Mouse (Mus musculus): ENCODE measurements around the gene Gm42878.
A peak's percentile ranks its signal among the peaks of the same experiment; 100 is the strongest.

Gene Gm42878

DNA sequence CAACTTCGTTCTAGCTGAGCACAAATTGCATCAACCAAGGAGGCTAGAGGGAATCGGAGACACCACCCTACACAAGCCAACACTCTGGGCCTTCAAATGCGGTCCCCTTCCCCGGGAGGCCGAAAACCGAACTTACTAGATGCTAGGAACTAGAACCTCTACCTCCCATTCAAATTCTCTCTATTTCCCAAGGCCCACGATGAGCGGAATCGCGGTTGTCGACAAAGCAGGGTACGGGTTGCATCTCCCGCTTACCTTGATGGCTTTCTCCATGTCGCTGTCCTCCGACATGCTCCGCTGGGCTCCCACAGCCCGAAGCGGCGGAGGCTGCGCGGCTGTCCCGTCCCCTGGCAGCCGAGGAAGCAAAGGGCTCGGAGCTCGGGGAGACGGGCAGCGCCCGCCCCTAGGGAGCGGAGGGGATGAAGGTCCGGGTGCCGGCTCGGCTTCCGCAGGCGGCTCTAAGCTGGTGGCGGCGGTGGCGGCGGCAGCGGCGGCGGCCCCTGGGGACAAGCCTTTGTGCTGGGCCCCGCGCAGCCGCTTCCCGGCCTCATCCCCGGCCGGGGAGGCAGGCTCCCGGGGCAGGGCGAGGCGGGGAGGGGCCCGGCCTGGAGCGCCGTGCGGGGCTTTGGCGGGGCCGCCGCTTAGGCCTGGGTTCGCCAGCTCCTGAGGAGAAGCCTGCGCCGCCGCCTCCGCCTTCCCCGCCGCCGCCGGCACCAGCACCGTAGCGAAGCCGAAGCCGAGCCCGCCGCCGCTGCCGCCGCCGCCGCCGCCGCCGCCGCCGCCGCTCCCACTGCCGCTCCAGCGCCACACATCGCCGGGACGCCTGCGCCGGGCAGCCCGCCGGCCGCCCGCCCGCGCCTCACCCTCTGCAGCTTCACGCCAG, at the start of gene Gm42878, which contains the start of gene Adam1a:
Gm42878 (minus strand) TSS at position 573 of the 883 bp plus-strand sequence.
Adam1a (minus strand) TSS at position 573 of the 883 bp plus-strand sequence.
- DNase-seq (ENCODE audit: low read depth, low spot score), result no peak

DNA sequence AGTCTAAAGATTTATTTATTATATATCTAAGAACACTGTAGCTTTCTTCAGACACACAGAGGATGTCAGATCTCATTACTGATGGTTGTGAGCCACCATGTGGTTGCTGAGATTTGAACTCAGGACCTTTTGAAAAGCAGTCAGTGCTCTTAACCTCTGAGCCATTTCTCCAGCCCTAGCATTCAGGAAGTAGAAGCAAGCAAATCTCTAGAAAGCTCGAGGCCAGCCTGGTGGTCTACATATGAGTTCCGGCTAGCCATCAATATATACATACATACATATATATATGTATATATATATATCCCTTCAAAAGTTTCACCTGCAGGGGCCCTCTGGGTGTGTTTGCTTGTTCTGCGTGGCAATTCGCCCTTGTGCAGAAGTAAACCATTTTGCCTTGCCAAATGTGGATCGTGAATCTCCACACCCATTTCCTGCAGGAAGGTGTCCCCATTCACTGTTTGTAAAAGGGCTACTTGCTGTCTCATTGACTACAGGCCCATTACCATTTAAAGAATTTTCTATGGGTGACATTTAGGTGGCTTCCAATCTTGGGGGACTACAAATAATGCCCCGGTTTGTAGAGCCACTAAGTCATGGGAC, 49.5 kb upstream of the Gm42878 start:
- no peak for DNase-seq (ENCODE audit: low read depth, low spot score)

DNA sequence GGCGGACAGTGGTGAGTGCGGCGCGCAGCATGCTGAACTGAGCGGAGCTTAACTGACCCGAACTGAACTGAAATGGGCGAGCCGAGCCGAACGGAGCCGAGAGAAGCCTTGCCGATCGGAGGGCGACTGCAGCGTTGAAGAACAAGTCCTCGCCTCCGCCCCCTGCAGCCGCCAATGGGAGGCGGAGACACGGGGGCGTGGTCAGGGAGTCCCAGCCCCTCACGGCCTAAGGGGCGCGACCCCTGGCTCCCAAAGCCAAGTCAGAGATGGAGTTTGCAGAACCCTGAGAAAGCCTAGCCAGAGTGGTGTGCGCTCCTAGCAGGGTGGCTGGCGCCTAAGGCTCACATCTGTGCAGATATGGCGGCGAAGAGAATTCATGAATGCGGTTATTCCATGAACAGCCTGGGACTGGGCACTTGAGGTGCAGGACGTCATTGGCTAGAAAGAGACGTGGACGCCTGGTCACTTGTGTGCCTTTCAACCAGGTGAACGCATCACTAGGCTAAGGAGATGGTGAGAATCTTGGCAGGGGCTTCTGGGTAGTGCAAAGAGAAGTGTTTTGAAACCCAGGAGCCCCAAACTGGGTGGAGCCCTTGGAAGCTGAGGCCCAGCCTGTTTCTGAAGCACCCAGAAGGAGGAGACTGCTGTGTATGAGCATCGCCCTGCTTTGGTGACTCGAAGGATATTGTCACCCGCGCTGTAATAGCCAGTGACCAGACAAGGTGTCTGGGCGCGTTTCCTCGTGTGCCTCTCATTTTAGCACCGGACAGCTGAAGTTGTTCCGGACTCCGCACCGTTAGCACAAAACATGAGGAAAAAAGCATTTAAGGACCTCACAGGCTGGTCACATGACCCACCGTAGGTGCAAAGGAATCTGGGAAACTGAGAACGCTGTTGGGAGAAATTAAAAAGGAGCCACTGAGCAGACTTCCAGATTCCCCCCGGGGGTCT, 48.4 kb upstream of the Gm42878 start, which contains the start of gene Aldh2:
Aldh2 (minus strand) TSS at position 374 of the 951 bp plus-strand sequence.
- DNase-seq (ENCODE audit: low read depth, low spot score), result peak; percentile 80

DNA sequence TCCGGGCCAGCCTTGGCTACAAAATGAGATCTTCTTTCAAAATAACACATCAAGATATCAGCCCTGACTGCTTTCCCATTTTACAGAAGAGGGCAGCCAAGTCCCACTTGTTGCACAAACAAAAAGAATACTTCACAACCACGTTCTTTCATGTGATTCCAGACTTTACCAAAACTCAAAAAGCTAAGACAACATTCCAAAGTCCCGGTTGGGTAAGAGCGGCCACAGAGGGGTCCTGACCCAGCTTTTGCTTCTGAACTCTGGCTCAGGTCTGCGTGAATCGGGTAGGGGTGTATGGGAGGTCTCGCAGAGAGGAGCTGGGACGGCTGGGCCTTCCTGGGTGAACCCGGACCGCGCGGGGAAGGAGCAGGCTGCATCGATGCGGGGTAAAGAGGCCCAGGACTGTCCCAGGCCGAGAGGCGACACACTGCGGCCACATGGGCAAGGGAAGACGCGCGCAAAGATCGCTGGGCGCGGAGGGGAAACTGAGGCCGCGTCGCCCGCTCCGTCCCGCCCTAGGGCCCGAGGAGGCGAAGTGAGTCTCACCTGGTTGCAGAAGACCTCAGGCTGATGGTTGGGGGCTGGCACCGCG, 47.6 kb upstream of the Gm42878 start:
- DNase-seq (ENCODE audit: low read depth, low spot score), result no peak

DNA sequence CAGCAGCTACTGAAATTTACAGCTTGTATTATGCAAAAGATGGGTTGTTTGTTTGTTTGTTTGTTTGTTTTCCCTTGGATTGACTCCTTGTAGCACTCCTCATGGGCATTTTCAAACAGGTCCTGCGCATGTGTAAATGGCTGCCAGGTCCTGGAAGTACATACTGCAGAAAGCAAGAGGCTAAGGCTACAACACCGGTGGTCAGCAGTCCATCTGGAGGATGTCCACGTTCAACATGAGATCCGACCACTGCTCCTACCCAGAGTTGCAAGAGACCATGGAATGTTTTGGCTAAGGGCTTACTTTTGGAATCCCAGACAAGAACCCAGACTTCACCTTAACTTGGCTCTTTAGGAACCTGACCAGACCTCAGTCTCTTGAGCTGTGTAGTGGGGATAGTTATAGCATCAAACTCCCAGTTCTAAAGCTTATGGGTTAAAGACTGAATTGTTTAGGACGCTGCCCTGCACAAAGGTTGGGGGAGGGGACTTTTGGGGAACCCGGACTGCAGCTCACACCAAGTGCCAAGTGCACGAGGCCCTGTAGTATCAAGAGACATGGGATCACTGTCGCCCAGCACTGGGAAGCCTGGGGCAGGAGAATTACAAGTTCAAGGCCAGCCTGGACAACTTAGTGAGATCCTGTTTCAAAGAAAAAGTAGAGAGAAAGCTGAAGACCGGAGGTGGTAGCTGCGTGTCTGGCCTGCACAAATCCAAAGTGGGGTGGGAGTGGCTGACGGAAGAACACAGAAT, 47.0 kb upstream of the Gm42878 start:
- no peak for DNase-seq (ENCODE audit: low read depth, low spot score)

DNA sequence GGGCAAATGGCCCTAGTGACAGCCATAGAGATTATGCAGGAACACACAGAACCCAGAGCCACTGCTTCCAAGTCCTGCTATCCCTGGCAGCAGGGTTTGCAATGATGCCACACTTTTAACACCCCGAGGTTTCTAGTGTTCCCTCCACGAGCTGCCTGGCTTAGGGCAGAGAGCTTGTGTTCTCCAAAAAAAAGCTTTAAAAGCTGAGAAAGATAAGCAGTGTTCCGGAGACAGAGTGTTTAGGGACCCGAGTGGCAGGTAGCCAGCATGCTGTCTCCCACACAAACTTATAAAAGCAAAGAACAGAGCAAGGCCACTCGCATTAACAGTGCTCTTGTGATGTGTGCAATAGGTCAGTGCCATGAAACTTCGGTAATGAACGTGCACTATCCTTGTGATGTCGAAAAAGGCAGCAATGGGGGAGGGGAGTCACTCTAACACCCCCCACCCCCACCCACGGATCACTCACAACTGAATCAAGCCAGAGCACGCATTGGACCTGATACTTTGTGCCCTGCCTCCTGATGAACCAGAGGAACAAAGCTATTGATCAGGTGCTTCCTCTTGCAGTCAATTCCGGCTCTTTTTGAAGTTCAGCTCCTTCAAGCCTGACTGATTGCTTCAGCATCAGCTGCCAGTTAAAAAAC, 46.3 kb upstream of the Gm42878 start:
- DNase-seq (ENCODE audit: low read depth, low spot score), result no peak

DNA sequence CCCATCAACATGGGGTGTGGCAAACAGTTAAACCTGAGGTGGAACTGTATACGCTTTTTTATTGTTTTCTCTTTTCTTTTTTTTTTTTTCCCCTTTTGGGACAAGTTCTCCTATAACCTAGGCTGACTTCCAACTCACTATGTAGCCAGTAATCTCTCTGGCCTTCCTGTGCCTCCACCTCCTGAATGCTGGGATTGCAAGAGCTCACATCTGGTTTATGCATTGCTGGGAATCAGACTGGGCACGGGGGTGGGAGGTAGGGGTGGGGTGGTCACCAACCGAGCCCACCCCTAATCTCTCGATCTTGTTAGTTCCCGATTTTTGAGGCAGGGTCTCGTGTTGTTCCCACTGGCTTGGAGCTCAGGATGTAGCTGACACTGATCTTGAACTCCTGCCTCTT, 44.6 kb upstream of the Gm42878 start:
- DNase-seq (ENCODE audit: low read depth, low spot score), result no peak

DNA sequence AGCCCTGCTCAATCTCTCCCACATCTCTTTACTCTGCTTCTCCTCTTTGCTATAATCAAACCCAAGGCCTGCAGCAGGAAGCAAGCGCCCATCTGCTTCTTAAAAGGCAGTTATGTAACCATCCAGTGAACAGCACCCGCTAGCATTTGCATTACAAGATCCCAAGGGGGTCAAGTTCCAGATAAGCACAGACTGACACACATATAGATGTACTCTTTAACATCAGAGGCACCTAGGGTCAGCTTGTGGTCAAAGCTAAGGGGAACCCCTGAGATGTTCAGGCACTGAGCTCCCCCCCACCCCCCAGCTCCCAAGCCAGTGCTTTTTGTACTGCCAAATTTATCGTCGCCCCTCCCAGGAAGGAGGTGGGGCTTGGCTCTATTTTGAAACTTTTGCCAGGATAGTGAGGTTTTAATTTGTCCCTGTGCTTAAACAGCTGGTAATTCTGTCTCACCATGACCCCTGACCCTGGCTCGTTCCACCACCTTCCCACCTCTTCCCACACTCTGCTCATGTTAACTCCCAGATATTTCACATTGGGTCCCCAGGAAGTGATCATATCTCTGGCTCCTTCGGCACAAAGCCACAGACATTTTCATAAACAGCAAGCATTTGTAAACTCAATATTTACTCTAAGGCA, 41.2 kb upstream of the Gm42878 start:
- DNase-seq (ENCODE audit: low read depth, low spot score), result no peak

DNA sequence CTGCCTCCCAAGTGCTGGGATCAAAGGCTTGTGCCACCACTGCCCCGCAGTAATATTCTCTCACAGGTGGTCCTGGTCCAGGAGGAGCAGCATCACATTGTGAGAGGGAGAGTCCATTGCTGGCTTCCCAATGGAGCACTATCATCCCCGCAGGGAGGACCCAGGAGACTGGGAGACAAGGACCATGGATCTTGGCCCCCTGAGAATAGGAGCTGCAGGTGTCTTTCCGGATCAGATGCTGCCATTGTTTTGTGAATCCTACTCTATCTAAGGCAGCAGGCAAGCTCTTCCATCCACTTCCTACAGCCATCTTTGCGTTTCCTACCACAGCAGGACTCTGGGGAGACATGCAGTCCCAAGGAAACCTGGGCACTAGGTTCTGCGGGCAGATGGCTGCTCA, 40.4 kb upstream of the Gm42878 start:
- DNase-seq (ENCODE audit: low read depth, low spot score), result no peak

DNA sequence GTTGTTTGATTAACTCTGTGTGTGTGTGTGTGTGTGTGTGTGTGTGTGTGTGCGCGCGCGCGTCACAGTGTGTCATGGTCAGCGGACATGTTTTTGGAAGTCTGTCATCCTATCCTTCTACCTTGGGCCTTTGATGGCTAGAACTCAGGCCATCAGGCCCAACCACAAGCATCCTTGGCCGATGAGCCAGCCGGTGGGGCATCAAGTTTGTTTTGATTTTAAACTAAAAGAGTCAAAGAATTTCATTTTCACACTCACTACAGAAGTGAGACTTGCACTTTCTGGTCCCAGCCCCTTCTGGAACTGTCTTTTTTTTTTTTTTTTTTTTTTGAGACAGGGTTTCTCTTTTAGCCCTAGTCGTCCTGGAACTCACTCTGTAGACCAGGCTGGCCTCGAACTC, 39.7 kb upstream of the Gm42878 start:
- no peak for DNase-seq (ENCODE audit: low read depth, low spot score)

DNA sequence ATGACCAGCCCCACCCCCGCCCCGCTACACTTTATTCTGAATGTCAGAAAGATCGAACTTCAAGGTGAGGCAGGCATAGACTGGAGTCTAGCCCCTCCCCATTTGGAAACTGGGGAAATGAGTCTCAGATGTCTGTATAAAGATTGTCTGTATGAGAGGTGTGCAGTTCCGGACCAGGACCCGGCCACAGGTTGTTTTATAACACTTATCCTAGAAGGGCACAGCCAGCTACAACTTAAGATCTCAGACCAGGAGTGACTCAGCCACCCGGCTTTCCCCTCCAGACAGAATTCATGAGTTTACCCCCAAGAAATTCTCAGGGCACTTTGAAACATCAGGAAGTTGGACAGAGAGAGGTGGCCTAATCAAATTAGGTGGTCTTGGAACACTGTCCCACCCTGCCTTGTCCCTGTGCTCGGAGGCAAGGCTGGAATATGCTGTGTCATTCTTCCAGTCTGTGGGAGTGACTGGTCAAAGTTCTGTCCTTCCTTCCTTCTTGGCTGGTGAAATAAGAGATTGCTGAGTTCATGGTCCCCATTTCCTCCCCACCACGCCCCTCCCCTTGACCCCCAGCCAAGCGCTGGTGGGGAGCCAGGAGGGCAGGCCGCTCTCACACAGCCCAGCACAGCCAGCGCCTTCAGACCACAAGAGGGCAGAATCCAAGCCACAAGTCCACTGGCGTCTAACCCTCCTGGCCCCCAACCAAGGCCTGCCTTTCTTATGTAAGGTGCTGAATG, 38.7 kb upstream of the Gm42878 start:
- peak; percentile 57 for DNase-seq (ENCODE audit: low read depth, low spot score)

DNA sequence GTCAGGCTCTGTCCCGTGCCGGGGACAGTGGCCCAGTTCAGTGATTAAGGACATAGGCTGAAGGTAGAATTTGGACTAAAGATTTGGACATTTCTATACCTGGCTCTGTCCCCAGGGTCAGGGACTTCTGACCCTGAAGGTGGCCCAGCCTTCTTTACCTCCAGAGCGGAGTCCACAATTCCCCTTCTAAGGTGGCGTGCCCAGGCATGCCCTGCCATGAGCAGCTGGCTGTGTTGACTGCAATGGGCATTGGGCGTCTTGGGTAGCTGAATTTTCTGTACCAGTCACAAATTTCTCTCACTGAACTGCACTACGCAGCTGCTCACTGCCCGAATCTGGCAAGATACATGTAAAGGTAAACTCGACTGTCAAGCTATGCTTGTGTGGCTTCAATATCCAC, 36.7 kb upstream of the Gm42878 start:
- no peak for DNase-seq (ENCODE audit: low read depth, low spot score)

DNA sequence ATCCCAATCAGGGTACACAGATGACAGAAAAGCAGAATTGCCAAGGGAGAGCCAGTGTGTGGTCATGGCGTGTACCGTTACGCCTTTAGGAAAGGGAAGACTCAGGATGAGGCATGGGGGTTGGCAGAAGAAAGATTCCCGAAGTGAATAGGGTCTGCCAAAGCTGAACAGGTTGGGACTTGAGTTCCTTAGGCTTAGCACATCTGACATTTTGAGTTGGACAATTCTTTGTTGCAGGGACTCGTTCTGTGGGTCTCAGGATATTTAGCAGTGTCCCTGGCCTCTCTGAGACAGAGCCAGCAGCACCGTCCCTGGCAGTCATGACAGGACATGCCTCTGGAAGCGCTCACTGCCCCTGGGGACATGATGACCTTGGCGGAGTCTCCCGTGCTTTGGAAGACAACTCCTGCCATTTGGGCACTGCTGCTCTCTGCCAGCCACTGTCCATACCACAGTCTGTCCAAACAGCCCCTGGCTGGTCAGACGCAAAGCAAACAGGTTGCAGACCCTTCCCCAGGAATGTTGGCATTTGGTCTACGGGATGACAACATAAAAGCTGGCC, 31.7 kb upstream of the Gm42878 start:
- no peak for DNase-seq (ENCODE audit: low read depth, low spot score)

DNA sequence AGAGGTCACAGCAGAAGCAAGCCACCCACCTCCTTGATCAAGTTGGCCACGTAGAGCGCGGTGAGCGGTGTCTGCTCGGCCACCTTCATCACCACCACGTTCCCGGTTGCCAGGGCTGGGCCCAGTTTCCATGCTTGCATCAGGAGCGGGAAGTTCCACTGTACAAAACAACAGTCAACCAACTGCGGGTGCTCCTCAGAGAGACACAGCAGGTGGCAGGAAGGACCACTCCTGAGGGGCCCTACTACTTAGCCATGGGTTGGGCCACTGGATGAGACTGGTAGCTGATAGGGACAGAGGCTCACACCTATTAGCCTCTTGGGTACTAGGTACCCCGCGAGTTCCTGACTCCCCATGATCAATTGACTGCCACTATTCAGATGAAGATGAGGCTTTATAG, 30.6 kb upstream of the Gm42878 start:
- DNase-seq (ENCODE audit: low read depth, low spot score), result no peak

DNA sequence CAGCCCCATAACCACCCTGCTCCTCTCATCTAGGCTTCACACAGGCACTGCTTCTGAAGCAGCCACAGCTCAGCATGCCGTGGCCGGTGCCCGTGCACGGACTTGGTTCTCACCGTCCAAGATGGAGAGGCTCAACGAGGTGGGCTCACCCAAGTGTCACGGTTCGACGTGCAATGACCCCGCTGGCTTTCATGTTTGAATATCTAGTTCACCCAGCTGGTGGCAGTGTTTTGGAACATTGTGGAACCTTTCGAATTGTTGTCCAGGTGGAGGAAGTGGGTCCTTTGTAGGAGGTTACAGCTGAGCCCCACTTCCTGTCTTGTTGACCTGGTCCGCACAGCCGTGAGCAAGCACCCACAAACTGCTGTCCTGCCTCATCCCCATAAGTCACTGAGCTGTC, 28.9 kb upstream of the Gm42878 start:
- no peak for DNase-seq (ENCODE audit: low read depth, low spot score)

DNA sequence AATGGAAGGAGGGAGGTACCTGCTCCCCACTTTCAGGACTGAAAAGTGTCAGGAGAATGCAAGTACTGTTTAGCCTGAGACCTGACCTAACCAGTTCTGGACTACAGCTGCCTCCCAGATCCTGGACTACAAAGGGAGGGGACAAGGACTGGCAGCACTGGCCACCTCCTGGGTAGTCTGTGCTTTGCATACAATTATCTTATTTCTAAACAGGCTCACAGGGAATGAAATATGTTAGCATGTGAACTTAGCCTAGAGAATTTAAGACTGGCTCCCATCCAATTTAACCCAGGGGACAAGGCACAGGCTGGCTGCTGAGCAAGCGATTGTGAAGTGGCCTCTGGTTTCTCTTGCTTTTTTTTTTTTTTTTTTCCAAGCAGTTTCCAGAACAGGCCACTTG, 25.5 kb upstream of the Gm42878 start:
- no peak for DNase-seq (ENCODE audit: low read depth, low spot score)

DNA sequence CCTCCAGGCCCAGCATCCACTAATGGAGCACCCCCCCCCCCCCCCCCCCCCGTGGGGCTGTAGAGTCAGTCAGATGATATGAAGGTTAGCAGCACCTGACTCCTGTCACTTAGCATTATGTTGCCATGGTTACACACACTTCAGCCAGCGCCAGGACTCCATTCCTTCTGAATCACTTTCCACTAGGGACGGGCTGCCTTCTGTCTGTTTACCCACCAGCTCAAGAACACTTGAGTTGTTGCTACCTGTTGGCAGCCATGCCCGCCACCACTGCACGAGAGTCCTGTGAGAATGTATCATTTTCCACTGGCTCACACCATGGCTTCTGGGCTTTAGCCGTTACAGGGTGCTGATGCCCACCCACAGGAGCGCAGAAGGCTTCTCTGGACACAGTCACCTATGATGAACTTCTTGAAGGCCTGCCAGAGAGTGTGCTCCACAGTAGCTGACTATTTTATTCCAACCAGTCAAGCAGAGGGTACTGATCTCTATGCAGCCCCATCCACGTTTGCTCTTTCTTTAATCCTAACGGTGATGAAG, 24.7 kb upstream of the Gm42878 start:
- no peak for DNase-seq (ENCODE audit: low read depth, low spot score)

DNA sequence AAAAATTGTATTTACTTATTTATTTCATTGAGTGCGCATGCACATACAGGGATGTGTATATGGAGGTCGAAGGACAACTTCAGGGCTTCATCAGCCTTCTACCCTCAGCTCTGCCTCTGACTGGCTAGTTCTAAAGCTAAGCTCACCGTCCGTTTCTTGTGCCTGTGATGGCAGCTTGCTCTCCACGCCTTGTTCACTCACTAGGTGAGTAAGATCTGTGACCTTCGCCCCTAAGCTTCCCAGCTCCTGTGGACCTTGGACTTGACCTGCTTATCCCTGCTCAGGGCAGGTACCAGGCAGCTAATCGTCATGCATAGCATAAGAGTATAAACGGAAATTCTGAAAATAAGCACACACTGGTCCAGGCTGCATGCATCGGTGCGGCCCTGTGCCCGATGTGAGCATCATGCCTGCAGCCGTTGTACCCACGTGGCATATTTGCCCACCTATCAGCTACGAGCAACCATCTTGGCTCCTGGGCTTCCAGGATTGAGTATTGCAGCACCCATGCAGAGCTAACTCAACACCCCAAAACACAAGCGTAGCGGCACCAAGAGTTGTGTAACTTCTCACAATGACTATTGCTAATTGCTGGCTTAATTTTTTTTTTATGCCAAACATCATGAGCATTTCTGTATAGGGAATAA, 20.9 kb upstream of the Gm42878 start:
- no peak for DNase-seq (ENCODE audit: low read depth, low spot score)
